Mouse (Mus musculus) brain, embryonic 18.5 days (tissue): ENCODE results near the gene Atp5c1.

Experiments used
- DNase-seq: peaks from one replicate; pipeline ENCODE4 v3.0.0-alpha.2; 2012; ENCODE audit warnings: low read depth, low spot score

Atp5c1 gene

DNA sequence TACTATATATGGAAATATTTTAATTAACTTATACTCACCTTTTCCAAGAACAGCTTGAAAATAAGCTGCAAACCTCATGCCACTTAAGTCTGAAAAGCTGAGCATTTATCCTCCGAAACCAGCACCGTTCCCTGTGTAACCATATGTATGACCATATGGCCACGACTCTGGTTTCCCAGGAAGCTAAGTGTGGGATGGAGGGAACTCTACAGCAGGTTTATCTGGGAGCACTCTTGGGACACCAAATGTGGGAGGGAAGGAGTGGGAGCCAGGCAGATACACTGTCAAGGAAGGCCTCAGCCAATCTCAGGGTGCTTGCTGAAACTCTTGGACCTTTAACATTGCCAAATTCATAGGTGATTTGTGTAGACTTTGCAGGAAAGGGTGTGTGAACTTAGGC, 29.4 kb downstream of the Atp5c1 start:
- DNase-seq = no peak

DNA sequence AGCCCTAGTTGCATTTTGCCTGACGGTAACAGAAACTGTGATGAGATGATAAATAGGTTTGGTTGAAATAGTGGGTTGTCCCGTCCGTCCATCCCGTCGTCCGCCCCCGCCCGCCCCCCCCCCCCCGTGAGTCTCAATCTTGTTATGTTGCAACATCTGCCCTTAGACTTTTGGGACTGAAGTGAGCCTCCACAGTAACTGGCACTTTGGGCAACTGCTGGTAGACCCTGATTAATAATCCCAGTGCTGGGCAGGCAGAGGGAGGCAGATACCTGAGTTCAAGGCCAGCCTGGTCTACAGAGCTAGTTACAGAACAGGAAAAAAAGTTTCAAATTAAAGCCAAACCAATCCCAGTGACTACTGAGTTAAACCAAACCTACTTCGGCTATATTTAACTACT, 30.9 kb downstream of the Atp5c1 start:
- no peak for DNase-seq

DNA sequence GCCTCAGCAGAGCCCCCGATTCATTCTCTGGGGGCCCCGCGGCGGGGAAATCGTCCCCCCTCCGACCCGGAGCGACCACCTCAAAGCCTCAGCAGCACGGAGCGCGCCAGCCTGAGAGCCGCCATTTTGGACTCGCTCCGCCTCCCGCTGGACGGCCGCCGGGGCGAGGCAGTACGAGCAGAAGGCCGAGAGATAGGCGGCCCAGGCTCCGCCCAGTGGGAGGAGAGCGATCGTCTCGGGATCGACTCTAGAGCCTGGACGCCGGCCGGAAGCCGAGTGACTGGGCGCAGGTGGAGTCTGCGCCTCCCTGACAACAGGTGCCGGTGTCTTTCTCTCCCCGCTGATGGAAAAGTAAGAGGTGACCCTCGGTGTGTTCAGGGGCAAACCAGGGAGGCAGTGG, 31.8 kb downstream of the Atp5c1 start, which contains the start of gene Taf3:
Gene Taf3 (minus strand): TSS at position 136 of the 400 bp plus-strand sequence.
- peak; percentile 79 for DNase-seq

DNA sequence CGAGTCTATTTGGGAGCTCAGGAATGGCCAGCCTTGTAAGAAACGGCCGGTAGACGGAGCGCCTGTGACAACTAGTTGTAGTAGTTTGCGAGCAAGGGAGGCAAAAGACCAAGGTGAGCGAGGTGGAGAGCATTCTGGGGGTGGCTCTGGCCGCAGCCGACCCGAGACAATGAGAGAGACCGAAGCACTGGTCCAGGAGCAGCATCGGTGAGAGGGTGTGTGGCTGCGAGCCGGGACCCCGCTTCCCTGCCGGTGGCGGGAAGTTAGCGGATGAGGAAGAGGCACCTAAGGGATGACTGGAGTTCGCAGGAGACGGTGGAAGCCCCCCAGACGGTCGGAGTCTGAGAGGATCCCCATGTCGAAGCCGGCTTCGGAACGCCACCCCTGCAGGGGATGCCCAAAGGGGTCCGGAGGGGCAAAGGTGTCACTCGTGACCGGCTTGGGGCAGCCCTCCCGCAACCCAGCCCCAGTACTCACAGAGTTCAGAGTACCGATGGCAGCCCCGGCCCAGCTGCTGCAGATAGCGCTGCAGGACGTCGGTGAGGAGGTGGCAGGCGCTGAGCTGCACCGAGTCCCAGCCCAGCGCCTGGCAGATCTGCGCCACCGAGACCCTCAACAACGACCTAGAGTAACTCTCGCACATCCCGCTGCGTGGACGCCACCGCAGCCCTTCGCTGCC, 32.4 kb downstream of the Atp5c1 start:
- DNase-seq = no peak

DNA sequence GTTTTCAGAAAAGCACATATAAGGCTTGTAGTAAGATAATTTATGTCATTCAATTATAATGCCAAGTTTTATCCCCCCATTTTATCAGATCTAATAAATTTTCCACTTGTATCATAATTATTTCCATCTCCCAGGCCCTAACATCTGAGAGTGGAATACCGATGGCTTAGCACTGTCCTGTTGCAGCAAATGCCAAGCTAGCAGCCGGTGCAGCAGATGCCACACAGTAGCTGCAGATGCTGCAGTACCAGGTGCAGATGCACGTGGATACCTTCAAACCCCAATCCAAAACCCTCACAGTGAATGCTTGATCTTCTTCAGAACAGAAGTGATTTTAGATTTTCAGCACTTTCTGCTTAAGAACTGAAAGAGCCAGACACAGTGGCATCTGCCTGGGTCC, 45.3 kb downstream of the Atp5c1 start:
- no peak for DNase-seq

DNA sequence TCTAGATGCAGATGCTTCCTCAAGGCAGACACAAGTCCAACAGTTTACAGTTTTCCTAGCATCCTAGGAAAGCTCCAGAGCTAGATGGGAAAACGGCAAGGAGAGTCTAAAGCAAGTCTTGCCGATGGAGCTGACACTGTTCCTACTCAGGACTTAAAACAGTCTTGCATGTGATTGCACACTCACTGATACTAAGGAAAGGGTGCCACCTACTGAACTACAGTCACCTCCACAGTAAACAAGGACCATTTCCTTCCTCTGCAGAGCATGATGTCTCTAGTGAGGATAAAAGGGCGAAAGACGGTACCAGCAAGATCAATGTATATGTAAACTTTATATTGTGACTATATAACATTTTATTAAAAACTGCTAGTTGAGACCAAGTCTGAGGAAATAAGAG, 46.6 kb downstream of the Atp5c1 start:
- DNase-seq = no peak

DNA sequence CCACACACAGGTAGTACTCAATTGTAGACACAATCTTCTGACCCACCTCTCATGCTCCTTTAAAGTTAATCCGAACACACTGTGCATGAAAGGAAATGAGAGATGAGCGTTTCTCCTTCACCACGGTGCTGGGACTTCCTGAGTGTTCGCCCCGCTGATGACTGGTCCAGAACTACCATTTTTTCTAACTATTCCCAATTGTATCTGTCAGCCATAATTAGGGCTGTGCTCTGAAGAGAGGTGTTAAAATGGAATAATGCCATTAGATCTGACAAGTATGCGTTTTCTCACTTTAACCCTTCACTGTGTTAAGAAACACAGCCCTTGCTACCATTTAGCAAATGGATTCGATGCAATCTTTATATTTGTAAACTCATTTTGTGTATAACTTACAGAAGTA, 50.6 kb downstream of the Atp5c1 start:
- DNase-seq = no peak

DNA sequence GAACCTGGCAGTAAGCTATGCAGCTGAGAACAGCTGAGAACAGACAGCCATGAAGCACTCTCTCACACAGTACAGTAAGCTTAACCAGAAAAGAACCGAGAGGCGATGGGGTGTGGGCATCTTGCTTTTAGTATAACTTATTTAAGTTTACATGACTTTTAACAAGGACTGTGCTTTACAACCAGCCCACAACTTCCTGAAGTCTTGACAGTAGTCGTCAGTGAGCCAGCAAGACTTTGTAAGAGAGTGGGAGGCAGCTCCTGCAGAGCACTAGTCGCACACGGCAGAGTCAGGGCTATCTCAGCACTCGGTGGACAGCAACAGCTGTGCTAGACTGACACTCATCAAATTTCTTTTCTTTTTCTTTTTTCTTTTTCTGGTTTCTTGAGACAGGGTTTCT, 56.0 kb downstream of the Atp5c1 start:
- no peak for DNase-seq

DNA sequence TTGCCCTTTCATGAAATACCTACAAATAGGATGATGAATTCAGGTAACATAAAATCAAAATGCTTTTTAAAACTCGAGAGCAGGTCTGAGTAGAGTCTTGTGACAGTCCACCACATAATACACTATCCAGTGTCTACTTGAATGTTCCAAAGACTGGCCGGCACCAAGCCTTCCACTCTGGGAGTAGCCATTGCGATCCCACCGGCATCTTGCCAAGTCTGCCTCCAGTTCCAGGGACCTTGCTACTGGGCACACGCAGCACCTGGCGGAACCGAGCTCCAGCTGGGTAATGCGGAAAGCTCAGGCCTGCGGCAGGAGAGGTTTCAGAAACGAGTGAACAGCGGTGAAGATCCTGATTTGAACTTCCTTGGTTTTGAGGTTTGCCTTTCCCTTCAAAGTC, 59.0 kb downstream of the Atp5c1 start:
- DNase-seq = no peak

DNA sequence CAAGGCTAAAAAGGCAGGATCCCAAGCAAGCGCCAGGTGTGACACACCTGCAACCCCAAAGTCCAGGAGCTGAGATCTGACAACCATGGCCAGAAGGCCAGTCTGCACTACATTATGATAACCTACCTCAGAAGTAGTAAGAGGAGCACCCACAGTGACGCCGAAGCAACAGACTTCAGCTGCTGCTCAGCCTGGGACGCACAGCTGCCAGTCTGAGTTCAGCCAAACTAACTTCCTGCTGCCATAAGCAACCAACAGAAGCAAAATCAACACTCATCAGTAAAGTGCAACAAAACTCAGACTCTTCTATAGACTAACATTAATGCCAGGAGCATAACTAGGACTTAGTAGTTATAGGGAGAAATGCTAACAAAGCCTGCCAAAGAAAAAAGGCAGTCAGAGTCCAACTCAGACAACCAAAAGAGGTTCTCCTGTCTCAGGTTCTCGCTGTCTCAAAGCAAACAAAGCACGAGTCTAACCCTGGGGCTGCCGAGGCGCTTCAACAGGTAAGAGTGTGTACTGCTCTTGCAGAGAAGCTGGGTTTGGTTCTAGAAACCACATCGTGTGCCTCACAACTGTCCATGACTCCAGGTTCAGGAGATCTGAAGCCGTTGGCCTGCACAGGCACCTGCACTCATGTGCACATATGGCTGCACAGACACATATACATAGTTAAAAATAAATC, 65.2 kb downstream of the Atp5c1 start:
- no peak for DNase-seq

DNA sequence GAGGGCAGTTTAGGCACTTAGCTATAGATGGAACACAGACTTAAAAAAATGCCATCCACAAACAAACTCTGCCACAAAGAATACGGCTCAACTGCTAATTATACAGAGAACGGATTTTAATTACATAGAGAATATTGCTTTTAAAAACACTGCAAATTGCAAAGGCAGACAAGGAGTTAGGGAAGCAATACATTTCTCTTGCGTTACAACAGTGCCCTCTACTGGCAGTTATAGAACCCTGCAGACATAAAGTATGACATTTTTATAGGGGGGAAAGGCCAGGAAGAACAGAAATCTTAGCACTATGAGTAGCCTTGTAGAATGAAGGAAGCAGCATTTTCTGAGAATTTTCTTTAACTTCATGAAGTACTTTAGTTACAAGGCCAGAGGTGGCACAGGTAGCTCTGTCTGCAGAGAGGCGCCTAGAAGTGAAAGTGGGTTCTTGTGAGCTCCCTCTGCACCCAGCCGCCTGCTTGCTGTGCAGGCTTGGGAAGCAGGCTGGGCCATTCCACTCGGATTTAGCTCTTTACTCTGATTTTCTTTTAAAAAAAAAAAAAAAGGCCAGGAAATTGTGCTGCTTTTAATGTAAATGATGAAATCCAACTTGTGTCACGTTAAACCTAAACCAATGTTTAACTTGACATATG, 69.9 kb downstream of the Atp5c1 start:
- peak; percentile 46 for DNase-seq

DNA sequence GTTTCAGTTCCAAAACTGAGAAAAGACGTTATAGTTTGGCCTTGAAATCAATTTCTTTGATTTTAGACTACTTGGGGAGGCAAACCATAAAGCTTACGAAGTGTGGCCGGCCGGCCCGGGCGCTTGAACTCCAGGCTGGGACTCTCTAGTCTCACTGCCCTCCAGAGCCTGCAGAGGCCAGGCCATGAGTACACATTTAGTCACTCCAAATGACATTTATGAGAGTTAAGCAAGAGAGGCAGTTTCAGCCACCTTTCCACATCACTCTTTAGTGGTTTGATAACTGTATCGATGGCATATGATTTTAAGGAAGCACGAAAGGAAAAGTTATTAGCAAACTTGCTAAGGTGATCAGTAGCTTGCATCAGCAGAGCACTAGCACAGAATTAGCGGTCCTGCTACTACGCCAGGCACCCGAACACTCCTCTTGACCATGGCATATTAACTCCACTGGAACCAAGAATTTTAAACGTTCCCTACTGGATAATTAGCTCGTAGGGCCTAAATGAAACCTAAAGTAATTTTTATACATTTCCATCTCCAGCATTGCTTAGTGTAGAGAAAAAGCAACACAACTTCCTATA, 70.5 kb downstream of the Atp5c1 start:
- no peak for DNase-seq

DNA sequence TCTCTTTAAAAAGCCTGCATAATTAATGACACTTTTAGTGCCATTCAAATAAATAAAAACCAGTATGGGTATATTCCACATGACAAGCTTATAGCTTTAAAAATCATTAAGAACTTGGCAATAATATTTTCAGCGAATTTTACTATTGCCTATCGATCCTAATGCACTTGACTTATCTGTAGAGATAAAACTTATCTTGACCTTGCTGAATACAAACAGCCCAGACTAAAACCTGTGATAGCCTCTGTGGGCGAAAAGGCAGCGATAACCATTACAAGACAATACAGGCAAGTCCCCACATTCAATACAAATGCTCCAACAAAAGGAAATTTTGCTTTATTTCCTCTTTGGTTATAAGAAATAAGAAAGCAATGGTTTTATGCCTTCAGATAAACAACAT, 71.7 kb downstream of the Atp5c1 start:
- DNase-seq = no peak
